Mouse (Mus musculus) c-Kit-negative CD71-positive TER-119-positive erythroid progenitor cells, embryonic 14.5 days (primary cell): ENCODE data around the gene Nedd9.

Experiments
- DNase-seq: peaks from one replicate; pipeline ENCODE4 v3.0.0-alpha.2; 2013; ENCODE audit warnings: low read depth, low spot score

The Nedd9 gene

GRCm38 (mm10) chr13:41456292-41457029, 30.7 kb downstream of the Nedd9 start:
- DNase-seq, result no peak

- no peak for DNase-seq
Measured at GRCm38 (mm10) chr13:41453227-41454193, 33.7 kb downstream of the Nedd9 start.

- no peak for DNase-seq
Measured at GRCm38 (mm10) chr13:41450821-41451220, 36.3 kb downstream of the Nedd9 start.

- DNase-seq, result no peak
Measured at GRCm38 (mm10) chr13:41449211-41449610, 38.0 kb downstream of the Nedd9 start.

GRCm38 (mm10) chr13:41447209-41447608, 40.0 kb downstream of the Nedd9 start:
- no peak for DNase-seq

GRCm38 (mm10) chr13:41446591-41446990, 40.6 kb downstream of the Nedd9 start:
- DNase-seq, result no peak

GRCm38 (mm10) chr13:41445067-41445808, 41.9 kb downstream of the Nedd9 start:
- no peak for DNase-seq

- DNase-seq, result no peak
Measured at GRCm38 (mm10) chr13:41444230-41444629, 42.9 kb downstream of the Nedd9 start.

GRCm38 (mm10) chr13:41442145-41442544, 45.0 kb downstream of the Nedd9 start:
- no peak for DNase-seq

- DNase-seq, result no peak
Measured at GRCm38 (mm10) chr13:41440205-41440604, 47.0 kb downstream of the Nedd9 start.

- DNase-seq, result no peak
Measured at GRCm38 (mm10) chr13:41437390-41437789, 49.8 kb downstream of the Nedd9 start.

GRCm38 (mm10) chr13:41436731-41437130, 50.4 kb downstream of the Nedd9 start:
- DNase-seq, result no peak

GRCm38 (mm10) chr13:41433201-41433600, 54.0 kb downstream of the Nedd9 start:
- DNase-seq, result no peak

GRCm38 (mm10) chr13:41431795-41432194, 55.4 kb downstream of the Nedd9 start:
- DNase-seq, result no peak

- DNase-seq, result no peak
Measured at GRCm38 (mm10) chr13:41427046-41427445, 60.1 kb downstream of the Nedd9 start.

GRCm38 (mm10) chr13:41423463-41424074, 63.6 kb downstream of the Nedd9 start:
- no peak for DNase-seq

- no peak for DNase-seq
Measured at GRCm38 (mm10) chr13:41422581-41422980, 64.6 kb downstream of the Nedd9 start.

GRCm38 (mm10) chr13:41420376-41420775, 66.8 kb downstream of the Nedd9 start:
- DNase-seq, result no peak

- no peak for DNase-seq
Measured at GRCm38 (mm10) chr13:41418198-41418869, 68.8 kb downstream of the Nedd9 start.

GRCm38 (mm10) chr13:41416065-41417016, 70.8 kb downstream of the Nedd9 start:
- DNase-seq, result no peak
